Mouse (Mus musculus): Measurements from ENCODE around the gene Fut1.

Fut1 gene

GRCm38 (mm10) chr7:45605704-45606289, 11.3 kb upstream of the Fut1 start:
- no peak for DNase-seq

- no peak for DNase-seq
Measured at GRCm38 (mm10) chr7:45609511-45609910, 7.6 kb upstream of the Fut1 start.

GRCm38 (mm10) chr7:45616277-45616676, 812 bp upstream of the Fut1 start:
- DNase-seq: no peak

DNA sequence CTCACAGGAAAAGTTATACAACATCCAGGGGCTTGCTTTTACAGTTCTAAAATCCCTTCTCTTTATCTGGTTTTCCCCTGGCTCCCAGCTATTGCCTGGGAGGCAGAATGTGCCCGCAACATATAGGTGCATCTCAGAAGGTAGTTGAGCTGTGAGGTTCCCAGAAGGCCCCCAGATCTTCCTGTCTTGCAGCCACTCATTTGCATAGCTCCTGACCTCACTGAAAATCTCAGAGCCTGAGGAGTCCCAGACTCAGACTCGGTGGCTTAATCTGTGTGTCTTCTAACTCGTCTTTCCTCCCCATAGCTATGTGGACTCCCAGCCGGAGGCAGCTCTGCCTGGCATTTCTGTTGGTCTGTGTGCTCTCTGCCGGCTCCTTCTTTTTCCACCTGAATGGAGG, 1.2 kb downstream of the Fut1 start:
- no peak for DNase-seq

GRCm38 (mm10) chr7:45619592-45619991, 2.5 kb downstream of the Fut1 start:
- DNase-seq: no peak

GRCm38 (mm10) chr7:45621443-45621842, 4.4 kb downstream of the Fut1 start, which contains the start of gene Izumo1:
TSS of gene Izumo1 (plus strand) at chr7:45621811.
- peak; percentile 57 for DNase-seq

DNA sequence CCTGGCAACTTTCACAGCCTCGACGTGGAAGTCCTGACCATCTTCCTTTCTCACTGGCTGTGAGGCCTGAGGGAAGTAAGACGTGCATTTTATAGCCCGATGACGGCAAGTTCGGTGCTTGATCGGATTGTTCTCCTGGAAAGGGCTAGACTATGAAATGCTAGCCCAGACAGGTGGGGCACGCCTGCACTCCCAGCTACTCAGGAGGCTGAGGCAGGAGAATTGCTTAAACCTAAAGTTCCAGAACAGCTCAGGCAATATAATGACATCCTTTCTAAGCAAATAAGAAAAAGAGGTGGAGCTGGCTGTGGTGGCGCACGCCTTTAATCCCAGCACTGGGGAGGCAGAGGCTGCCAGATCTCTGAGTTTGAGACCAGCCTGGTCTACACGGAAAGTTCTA, 6.4 kb downstream of the Fut1 start:
- no peak for DNase-seq

- no peak for DNase-seq
Measured at GRCm38 (mm10) chr7:45624718-45625117, 7.6 kb downstream of the Fut1 start.

DNA sequence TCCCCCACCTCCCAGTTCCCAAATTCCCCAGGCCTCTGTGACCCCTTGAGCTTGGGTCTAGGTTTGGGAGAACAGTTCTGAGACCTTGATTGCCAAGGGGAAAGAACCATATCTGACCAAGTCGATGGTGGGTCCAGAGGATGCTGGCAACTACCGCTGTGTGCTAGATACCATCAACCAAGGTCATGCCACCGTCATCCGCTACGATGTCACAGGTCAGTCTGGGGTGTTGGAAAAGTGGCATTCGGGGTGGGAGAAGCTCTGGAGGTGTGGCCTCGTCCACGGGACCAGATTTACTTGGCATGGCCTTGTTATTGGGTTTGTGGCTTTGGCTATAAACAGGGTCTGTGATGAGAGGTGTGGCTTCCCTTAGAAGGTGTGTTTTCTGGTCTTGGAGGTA, 8.4 kb downstream of the Fut1 start:
- no peak for DNase-seq

GRCm38 (mm10) chr7:45626571-45627076, 9.5 kb downstream of the Fut1 start:
- peak; percentile 46 for DNase-seq

DNA sequence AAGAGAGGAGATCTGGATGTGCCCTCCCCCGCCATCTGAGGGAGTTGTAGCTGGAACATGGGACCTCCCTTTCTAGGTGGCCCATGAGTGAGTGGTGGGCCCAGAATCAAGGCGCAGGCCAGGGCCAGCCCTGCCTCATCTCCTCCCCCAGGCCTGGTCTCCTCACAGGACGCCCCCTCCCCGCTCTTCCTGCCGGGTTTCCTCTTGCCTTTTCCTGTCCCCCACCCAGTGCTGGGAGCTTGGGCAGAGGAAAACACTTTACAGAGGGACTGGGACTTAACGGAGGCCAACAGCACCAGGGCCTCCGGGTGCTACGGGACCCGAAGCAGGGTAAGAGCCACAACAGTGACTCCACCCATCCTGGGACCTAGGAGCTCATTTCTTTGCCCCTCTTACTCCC, 10.2 kb downstream of the Fut1 start, which contains the start of gene Rasip1:
Rasip1 (plus strand) TSS at position 228 of the 400 bp plus-strand sequence.
- peak; percentile 64 for DNase-seq

- peak; percentile 95 for DNase-seq
Measured at GRCm38 (mm10) chr7:45628364-45629294, 11.5 kb downstream of the Fut1 start.

- peak; percentile 40 for DNase-seq
Measured at GRCm38 (mm10) chr7:45630064-45630907, 13.2 kb downstream of the Fut1 start.

GRCm38 (mm10) chr7:45632499-45632898, 15.4 kb downstream of the Fut1 start:
- peak; percentile 38 for DNase-seq

GRCm38 (mm10) chr7:45634946-45635681, 18.0 kb downstream of the Fut1 start:
- DNase-seq: no peak

GRCm38 (mm10) chr7:45635711-45636688, 18.9 kb downstream of the Fut1 start:
- peak; percentile 63 for DNase-seq

DNA sequence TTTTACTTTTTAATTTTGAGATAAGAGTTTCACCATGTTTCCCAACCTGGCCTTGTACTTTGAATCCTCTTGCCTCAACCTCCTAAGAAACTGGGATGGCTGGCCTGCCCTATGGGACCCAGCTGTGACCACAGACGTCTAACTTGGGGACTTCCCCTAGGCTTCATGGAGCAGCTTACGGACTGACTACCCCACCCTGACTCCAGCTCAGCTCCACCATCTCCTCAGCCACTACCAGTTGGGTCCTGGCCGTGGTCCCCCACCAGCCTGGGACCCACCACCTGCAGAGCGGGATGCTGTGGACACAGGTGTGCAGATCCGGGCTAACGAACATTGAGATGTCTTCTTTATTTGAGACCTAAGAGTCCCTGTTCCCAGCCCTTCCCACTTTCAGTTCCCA, 20.6 kb downstream of the Fut1 start:
- no peak for DNase-seq

- DNase-seq: peak; percentile 88
Measured at GRCm38 (mm10) chr7:45638623-45639401, 21.7 kb downstream of the Fut1 start.

GRCm38 (mm10) chr7:45639561-45640027, 22.5 kb downstream of the Fut1 start, which contains the start of gene Mamstr:
TSS of gene Mamstr (plus strand) at chr7:45639977.
- no peak for DNase-seq
